Mouse (Mus musculus) myocyte (in vitro differentiated cells): Measurements from ENCODE around the gene Ms4a7. TPM values are rescaled to one million over a fixed set of nuclear protein-coding genes. Genes with fewer than 3 reads are reported as not detected.

ENCODE experiments used
- H3K27me3 ChIP-seq: one replicate; pipeline ENCODE4 v1.6.1; 2011; ENCODE audit not compliant: control insufficient read depth, insufficient read depth, insufficient read length
- H3K36me3 ChIP-seq: one replicate; pipeline ENCODE4 v1.6.1; 2011; ENCODE audit not compliant: control insufficient read depth, insufficient read depth
- H3K4me2 ChIP-seq: one replicate; pipeline ENCODE4 v1.6.1; 2011; ENCODE audit warnings: low read depth, control low read depth
- H3K4me3 ChIP-seq: one replicate; pipeline ENCODE4 v1.5.1; 2011; ENCODE audit warnings: mild to moderate bottlenecking, control low read depth, moderate library complexity
- H3K79me2 ChIP-seq: one replicate; pipeline ENCODE4 v1.6.1; 2011; ENCODE audit not compliant: control insufficient read depth, insufficient read depth
- H3ac ChIP-seq: one replicate; pipeline ENCODE4 v1.6.1; 2011; ENCODE audit not compliant: control insufficient read depth, insufficient read length
- CEBPB ChIP-seq: IDR thresholded peaks from 2 replicates; pipeline ENCODE4 v1.6.1; 2011; ENCODE audit warnings: mild to moderate bottlenecking, moderate library complexity; ENCODE audit not compliant: poor library complexity, insufficient read depth, severe bottlenecking
- E2F4 ChIP-seq: IDR thresholded peaks from one replicate; pipeline ENCODE4 v1.6.1; 2011; ENCODE audit warnings: mild to moderate bottlenecking, control low read depth, moderate library complexity; ENCODE audit not compliant: insufficient read depth
- MAX ChIP-seq: IDR thresholded peaks from one replicate; pipeline ENCODE4 v1.6.1; 2011; ENCODE audit warnings: low read depth, mild to moderate bottlenecking, control low read depth
- MYOD1 ChIP-seq, 3 experiments: IDR thresholded peaks; one replicate each; pipeline ENCODE4 v1.6.1; 2011; ENCODE audit warnings: control low read depth in 2 of 3, low read depth in 2 of 3, mild to moderate bottlenecking in 2 of 3, moderate library complexity in 1 of 3; ENCODE audit not compliant: insufficient read length in 2 of 3, control insufficient read depth in 1 of 3
- MYOG ChIP-seq, 3 experiments: IDR thresholded peaks; one replicate each; pipeline ENCODE4 v1.6.1; 2011; ENCODE audit warnings: control low read depth in 2 of 3, low read depth in 2 of 3, mild to moderate bottlenecking in 2 of 3; ENCODE audit not compliant: insufficient read length in 2 of 3, control insufficient read depth in 1 of 3, insufficient read depth in 1 of 3
- POLR2A ChIP-seq: IDR thresholded peaks from one replicate; pipeline ENCODE4 v1.6.1; 2011; ENCODE audit warnings: low read depth, mild to moderate bottlenecking, control low read depth, moderate library complexity; ENCODE audit not compliant: insufficient read length
- POLR2AphosphoS2 ChIP-seq: IDR thresholded peaks from one replicate; pipeline ENCODE4 v1.6.1; 2011; ENCODE audit warnings: low read depth, control low read depth; ENCODE audit not compliant: insufficient read length
- REST ChIP-seq: IDR thresholded peaks from one replicate; pipeline ENCODE4 v1.6.1; 2011; ENCODE audit warnings: mild to moderate bottlenecking, control low read depth, moderate library complexity; ENCODE audit not compliant: insufficient read depth, insufficient read length
- SRF ChIP-seq: IDR thresholded peaks from one replicate; pipeline ENCODE4 v1.6.1; 2011; ENCODE audit warnings: low read depth; ENCODE audit not compliant: control insufficient read depth, insufficient read length
- TCF12 ChIP-seq: IDR thresholded peaks from one replicate; pipeline ENCODE4 v1.6.1; 2011; ENCODE audit warnings: mild to moderate bottlenecking, control low read depth; ENCODE audit not compliant: poor library complexity, insufficient read depth, severe bottlenecking
- TCF3 ChIP-seq: IDR thresholded peaks from one replicate; pipeline ENCODE4 v1.6.1; 2011; ENCODE audit warnings: low read depth, control low read depth; ENCODE audit not compliant: insufficient read length
- USF1 ChIP-seq: IDR thresholded peaks from one replicate; pipeline ENCODE4 v1.6.1; 2011; ENCODE audit warnings: low read depth, mild to moderate bottlenecking, control low read depth, moderate library complexity
- polyA plus RNA-seq: library from polyadenylated mRNA; unstranded; fragments of >200 nt; fragmentation: generic; extraction: Trizol; gene quantifications from one replicate; pipeline ENCODE4 v1.2.1, GENCODE M21; 2012; ENCODE audit warnings: missing spikeins

Gene Ms4a7
- not detected for polyA plus RNA-seq

DNA sequence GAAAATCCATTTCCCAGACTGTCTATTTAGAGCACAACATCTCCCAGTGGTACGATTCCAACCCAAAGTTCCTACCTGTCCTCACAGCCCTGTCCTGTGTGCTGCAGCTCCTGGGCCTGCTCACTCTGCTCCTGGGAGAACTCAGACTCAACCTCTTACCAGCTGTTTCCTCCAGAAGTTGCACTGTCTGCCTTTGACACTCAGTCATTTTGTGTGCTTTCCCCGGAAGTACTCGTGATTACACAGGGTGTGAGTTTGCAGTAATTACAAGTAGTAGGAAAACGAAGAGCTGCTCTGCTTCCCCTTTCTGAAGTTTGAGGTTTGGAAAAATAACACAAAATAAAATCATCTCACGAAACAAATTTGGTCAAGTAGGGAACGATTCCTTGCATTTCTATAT, at the start of gene Ms4a7:
Gene Ms4a7 (minus strand): TSS at position 215 of the 400 bp plus-strand sequence.
- no peaks in the 10 kb centered on the region for H3K36me3 ChIP-seq
- no peaks in the 10 kb centered on the region for H3K27me3 ChIP-seq
- TF ChIP-seq USF1 (no peak), E2F4 (no peak), CEBPB (no peak), POLR2A (no peak), MAX (no peak), TCF12 (no peak), MYOD1 (IDR thresholded peaks at IDR 0.05; ENCODE audit: control insufficient read depth in 1 of 3, insufficient read length in 2 of 3, low read depth in 2 of 3) (no peak), MYOG (IDR thresholded peaks at IDR 0.05; ENCODE audit: control insufficient read depth in 1 of 3, insufficient read depth in 1 of 3, insufficient read length in 2 of 3, low read depth in 2 of 3) (no peak), REST (no peak), SRF (no peak), POLR2AphosphoS2 (no peak), TCF3 (no peak)
- no peak within 1 kb of the TSS for H3ac ChIP-seq
- no peaks in the 10 kb centered on the region for H3K79me2 ChIP-seq
- H3K4me2 ChIP-seq = no peak within 1 kb of the TSS
- no peak within 1 kb of the TSS for H3K4me3 ChIP-seq

DNA sequence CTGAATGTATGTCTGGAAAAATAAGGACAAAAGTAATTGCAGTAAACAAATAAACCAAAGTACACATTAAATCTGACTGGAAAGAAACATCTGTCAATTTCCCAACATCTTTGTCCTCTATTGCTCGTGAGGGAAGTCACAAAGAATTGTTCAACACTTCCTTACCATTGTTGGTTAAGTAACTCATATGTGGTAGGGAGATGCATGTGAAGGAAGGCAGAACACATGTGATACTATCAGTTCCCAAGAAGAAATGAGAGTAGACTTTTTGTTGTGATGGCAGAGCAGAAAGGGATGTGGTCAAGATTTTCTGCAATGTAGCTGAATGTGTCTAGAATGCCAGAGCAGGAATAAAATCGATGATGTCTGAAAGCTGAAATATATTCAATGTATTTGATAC, 40.5 kb upstream of the Ms4a7 start:
- Histone ChIP-seq H3K27me3 (no peaks in the 10 kb centered on the region), H3K4me3 (no peak overlapping the region), H3K4me2 (no peak overlapping the region), H3K79me2 (no peaks in the 10 kb centered on the region), H3K36me3 (no peaks in the 10 kb centered on the region), H3ac (no peak overlapping the region)
- TF ChIP-seq POLR2A (no peak), MYOG (IDR thresholded peaks at IDR 0.05; ENCODE audit: control insufficient read depth in 1 of 3, insufficient read depth in 1 of 3, insufficient read length in 2 of 3, low read depth in 2 of 3) (no peak), TCF12 (no peak)

GRCm38 (mm10) chr19:11375273-11375672, 39.3 kb upstream of the Ms4a7 start, which contains the start of gene Ms4a4a:
Gene Ms4a4a, plus strand, starts transcription at chr19:11375523.
- no peaks in the 10 kb centered on the region for H3K27me3 ChIP-seq
- no peaks in the 10 kb centered on the region for H3K79me2 ChIP-seq
- H3K4me3 ChIP-seq = no peak within 1 kb of the TSS
- H3K36me3 ChIP-seq = no peaks in the 10 kb centered on the region
- H3ac ChIP-seq = no peak within 1 kb of the TSS
- TF ChIP-seq USF1 (no peak), POLR2AphosphoS2 (no peak), SRF (no peak), POLR2A (no peak), CEBPB (no peak), E2F4 (no peak), TCF3 (no peak), TCF12 (no peak), MYOG (IDR thresholded peaks at IDR 0.05; ENCODE audit: control insufficient read depth in 1 of 3, insufficient read depth in 1 of 3, insufficient read length in 2 of 3, low read depth in 2 of 3) (no peak), REST (no peak), MYOD1 (IDR thresholded peaks at IDR 0.05; ENCODE audit: control insufficient read depth in 1 of 3, insufficient read length in 2 of 3, low read depth in 2 of 3) (no peak), MAX (no peak)
- H3K4me2 ChIP-seq = no peak within 1 kb of the TSS

GRCm38 (mm10) chr19:11371181-11371580, 35.2 kb upstream of the Ms4a7 start:
- no peak for TF ChIP-seq TCF3
- no peak for TF ChIP-seq E2F4
- no peak overlapping the region for H3K4me3 ChIP-seq
- no peak overlapping the region for H3K4me2 ChIP-seq
- no peaks in the 10 kb centered on the region for H3K27me3 ChIP-seq
- no peak overlapping the region for H3ac ChIP-seq
- no peaks in the 10 kb centered on the region for H3K79me2 ChIP-seq
- no peaks in the 10 kb centered on the region for H3K36me3 ChIP-seq

DNA sequence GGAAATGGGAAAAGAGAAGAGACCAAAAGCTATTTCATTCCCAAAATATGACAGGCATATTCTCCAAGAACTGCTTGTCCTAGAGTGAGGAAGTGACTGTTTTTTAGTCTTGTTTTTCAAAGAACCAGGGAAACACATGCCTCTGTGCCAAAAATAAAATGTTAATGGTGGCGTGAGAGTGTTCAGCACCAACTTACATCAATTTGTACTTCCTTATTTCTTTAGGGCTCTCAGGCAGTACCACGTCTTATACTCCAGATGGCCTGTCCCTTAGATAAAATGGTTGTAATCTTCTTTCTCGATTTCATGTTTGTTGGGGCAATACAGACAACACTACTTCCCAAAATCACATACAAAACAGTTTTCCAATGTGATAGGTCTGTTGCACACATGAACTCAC, 32.4 kb upstream of the Ms4a7 start:
- no peak overlapping the region for H3ac ChIP-seq
- no peaks in the 10 kb centered on the region for H3K79me2 ChIP-seq
- no peaks in the 10 kb centered on the region for H3K36me3 ChIP-seq
- TF ChIP-seq USF1 (no peak), POLR2A (no peak), SRF (no peak), MYOG (IDR thresholded peaks at IDR 0.05; ENCODE audit: control insufficient read depth in 1 of 3, insufficient read depth in 1 of 3, insufficient read length in 2 of 3, low read depth in 2 of 3) (no peak), REST (no peak), E2F4 (no peak)
- H3K27me3 ChIP-seq = no peaks in the 10 kb centered on the region
- no peak overlapping the region for H3K4me2 ChIP-seq
- no peak overlapping the region for H3K4me3 ChIP-seq

DNA sequence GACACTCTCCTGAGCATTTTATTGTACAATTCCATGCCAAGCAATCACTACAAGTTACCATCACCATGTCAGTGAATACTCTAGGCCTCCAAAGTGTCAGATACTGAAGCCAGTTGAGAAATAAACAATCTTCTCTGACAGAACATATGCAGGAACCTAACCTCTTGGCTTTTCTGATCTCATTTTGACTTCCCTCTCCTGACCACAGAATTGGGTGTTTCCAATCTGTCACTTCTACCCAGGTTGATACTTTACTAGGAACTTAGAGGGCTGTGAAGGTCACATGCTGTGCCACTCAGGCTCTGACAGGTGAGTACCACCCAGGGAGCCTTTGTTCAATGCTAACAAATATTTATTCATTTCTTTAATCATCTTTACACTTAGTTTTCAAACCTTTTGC, 26.1 kb upstream of the Ms4a7 start:
- Histone ChIP-seq H3K27me3 (no peaks in the 10 kb centered on the region), H3K79me2 (no peaks in the 10 kb centered on the region), H3ac (no peak overlapping the region), H3K4me3 (no peak overlapping the region), H3K36me3 (no peaks in the 10 kb centered on the region), H3K4me2 (no peak overlapping the region)
- TF ChIP-seq TCF12 (no peak), POLR2A (no peak), USF1 (no peak), E2F4 (no peak), TCF3 (no peak), MAX (no peak), CEBPB (no peak), SRF (no peak), POLR2AphosphoS2 (no peak), MYOD1 (IDR thresholded peaks at IDR 0.05; ENCODE audit: control insufficient read depth in 1 of 3, insufficient read length in 2 of 3, low read depth in 2 of 3) (no peak), REST (no peak)
